12 mouse cellular contexts compared by ENCODE assay signal in the genomic region with DNA sequence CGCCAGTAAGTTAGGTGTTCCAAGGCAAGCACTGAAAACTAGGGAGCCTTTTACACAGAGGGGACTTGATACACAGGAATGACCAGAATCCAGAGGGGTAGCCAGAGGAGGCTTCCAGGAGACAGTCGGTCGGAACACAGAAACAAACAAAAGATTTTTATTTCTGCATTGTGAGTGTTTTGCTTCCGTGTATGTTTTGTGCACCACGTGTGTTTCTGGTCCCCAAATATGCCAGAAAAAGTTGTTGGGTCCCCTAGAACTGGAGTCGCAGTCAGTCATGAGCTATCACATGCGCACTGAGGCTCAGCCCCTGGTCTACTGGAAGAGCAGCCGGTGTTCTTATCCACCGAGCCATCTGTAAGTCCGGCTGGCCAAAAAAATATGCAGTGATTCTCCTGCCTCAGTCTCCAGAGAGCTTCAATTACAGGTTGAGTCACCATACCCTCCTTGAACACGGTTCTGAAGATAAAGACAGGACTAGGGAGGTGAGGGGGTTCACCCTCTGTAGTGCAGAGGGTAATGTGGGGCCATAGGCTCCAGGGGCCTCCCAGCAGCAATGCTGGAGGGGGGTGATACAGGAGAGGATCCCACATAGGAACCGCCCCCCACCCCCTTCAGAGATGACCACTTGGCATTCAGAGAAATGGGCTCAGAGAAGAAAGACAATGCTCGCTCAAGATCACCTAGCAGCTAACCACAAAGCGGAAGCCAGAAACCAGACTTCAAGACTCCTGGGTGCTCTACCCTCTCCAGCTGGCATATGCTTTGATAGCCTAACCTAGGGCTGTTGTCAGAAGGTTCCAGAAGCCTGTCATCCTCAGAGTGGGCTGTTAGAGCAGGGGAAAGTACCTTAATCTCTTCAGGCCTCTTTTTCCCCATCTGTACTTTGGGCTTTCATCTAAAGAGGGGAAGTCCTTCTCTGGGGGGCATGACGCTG. TPM values are rescaled to one million over a fixed set of nuclear protein-coding genes. Genes with fewer than 3 reads are reported as not detected.
A peak's percentile ranks its signal among the peaks of the same experiment; 100 is the strongest.
DNase-seq lines count a peak whose midpoint lies in the region; ATAC-seq and TF ChIP-seq lines count a peak whose summit lies in the region.
"Had no signal": no experiment of that assay in that cellular context is flagged by ENCODE, and none has a peak within 500 bp of the region (broad histone marks: within the 10 kb centered on the region; RNA-seq: fewer than 3 reads in every experiment).

No protein-coding gene starts in this region.

- H3K4me2 ChIP-seq in intestine, embryonic 15.5 days (replicated peaks) = no peak overlapping the region

- TF ChIP-seq POLR2A in MEL (IDR thresholded peaks at IDR 0.05; ENCODE audit: control insufficient read depth in 1 of 2, insufficient read depth in 1 of 2, low read depth in 1 of 2, low read length in 2 of 2, poor library complexity in 1 of 2) = no peak

- intact Hi-C loops in left cerebral cortex, postnatal 36 days (cut with DNase I) = no loop called here

- H3K4me1 ChIP-seq in MEL (ENCODE audit: control insufficient read depth in 1 of 2, insufficient read depth in 2 of 2, low read length in 2 of 2) = peaks cover 0 to 20% of the 10 kb centered on the region in 2 experiments
- peaks cover 28% of the 10 kb centered on the region for H3K4me1 ChIP-seq in intestine, embryonic 15.5 days (replicated peaks)

- no peak for TF ChIP-seq CTCF in MEL (IDR thresholded peaks at IDR 0.05 in 2 of 3, conservative IDR thresholded peaks at IDR 0.05 in 1 of 3; ENCODE audit: control insufficient read depth in 1 of 3, insufficient read depth in 1 of 3, low read depth in 2 of 3, low read length in 3 of 3, poor library complexity in 1 of 3, severe bottlenecking in 1 of 3)

- TF ChIP-seq RAD21 in MEL (IDR thresholded peaks at IDR 0.05; ENCODE audit: low read depth, low read length) = no peak

- no peaks in the 10 kb centered on the region for H3K9me3 ChIP-seq in MEL (replicated peaks; ENCODE audit: insufficient read depth, low read length)
- no peaks in the 10 kb centered on the region for H3K9me3 ChIP-seq in intestine, embryonic 15.5 days
- H3K9me3 ChIP-seq: heart, embryonic 13.5 days; neural tube, embryonic 12.5 days; stomach, embryonic 15.5 days had no signal

- H3K4me3 ChIP-seq in MEL (ENCODE audit: control insufficient read depth in 1 of 2, insufficient read depth in 1 of 2, low read depth in 2 of 2, low read length in 2 of 2) = no peak overlapping the region
- H3K4me3 ChIP-seq in intestine, embryonic 15.5 days (replicated peaks) = no peak overlapping the region

- H3K27ac ChIP-seq in MEL (ENCODE audit: control insufficient read depth, low read depth, low read length) = no peak overlapping the region
- no peak overlapping the region for H3K27ac ChIP-seq in intestine, embryonic 15.5 days
- H3K27ac ChIP-seq: heart, embryonic 13.5 days; neural tube, embryonic 12.5 days; stomach, embryonic 15.5 days had no signal

- no peak for ATAC-seq in intestine, embryonic 15.5 days

- peaks cover 0 to 15% of the 10 kb centered on the region in 2 experiments; a peak in 2 of 4 replicates for H3K36me3 ChIP-seq in MEL (ENCODE audit: control insufficient read depth in 1 of 2, insufficient read depth in 2 of 2, low read length in 2 of 2)
- H3K36me3 ChIP-seq in intestine, embryonic 15.5 days = no peaks in the 10 kb centered on the region
- H3K36me3 ChIP-seq: heart, embryonic 13.5 days; neural tube, embryonic 12.5 days; stomach, embryonic 15.5 days had no signal

- H3K79me2 ChIP-seq in MEL (ENCODE audit: control insufficient read depth, insufficient read depth, low read length, poor library complexity) = no peaks in the 10 kb centered on the region

- H3K27me3 ChIP-seq in MEL (ENCODE audit: control insufficient read depth in 1 of 2, insufficient read depth in 2 of 2, low read length in 2 of 2) = peaks cover 2 to 13% of the 10 kb centered on the region in 2 experiments; a peak in 3 of 4 replicates
- peaks cover 4% of the 10 kb centered on the region for H3K27me3 ChIP-seq in intestine, embryonic 15.5 days (replicated peaks)

- 79% methylated on average over 15 of the region's 15 CpGs for WGBS in intestine, embryonic 15.5 days

- TF ChIP-seq EP300 in MEL (IDR thresholded peaks at IDR 0.05; ENCODE audit: low read depth in 1 of 2, low read length in 2 of 2) = no peak

- peak; percentile 20 for DNase-seq in spleen, adult 12 weeks (ENCODE audit: low spot score)
- DNase-seq in spleen, postnatal 14 days (ENCODE audit: low spot score in 2 of 2) = no peak
- DNase-seq in MEL (ENCODE audit: low read depth, low spot score) = peak; percentile 25
- peak; percentile 55 to 62 for DNase-seq in natural killer cell, adult 2 months (ENCODE audit: low spot score in 2 of 2)
- peak; percentile 62 for DNase-seq in thymus, postnatal 4 days
- DNase-seq in left cerebral cortex, postnatal 36 days (ENCODE audit: low spot score in 2 of 2) = no peak
- DNase-seq: cerebellum, adult 9-10 months had no signal

- H3K9ac ChIP-seq in MEL (ENCODE audit: control insufficient read depth, low read depth, low read length, poor library complexity, severe bottlenecking) = no peak overlapping the region
- no peak overlapping the region for H3K9ac ChIP-seq in intestine, embryonic 15.5 days

TF ChIP-seq in MEL, 35 proteins besides CTCF, POLR2A, EP300 and RAD21:
- TF ChIP-seq NRF1 (IDR thresholded peaks at IDR 0.05; ENCODE audit: insufficient read depth, low read depth, low read length, poor library complexity, severe bottlenecking) (no peak), TCF12 (IDR thresholded peaks at IDR 0.05; ENCODE audit: low read depth, low read length) (no peak), MAX (IDR thresholded peaks at IDR 0.05; ENCODE audit: low read length) (no peak)

RNA-seq across cellular contexts. Expression of gene Sp2, which starts 13.3 kb away (rescaled TPM):
- 1.4 and 2.2 TPM in 2 replicates for total RNA-seq in MEL (2012; rRNA removed)
- polyA plus RNA-seq in MEL (2012; ENCODE audit: insufficient read depth in 1 of 2, insufficient read length in 2 of 2, low read depth in 1 of 2, low replicate concordance in 2 of 2, missing spikeins in 1 of 2) = 10 to 100 TPM in 1 of 2 experiments, not detected in 1; 20.3 TPM
- total RNA-seq in left cerebral cortex, postnatal 36 days (2021) = 10 to 100 TPM; 13.1 to 14.5 TPM
- 13.3 and 15.1 TPM in 2 replicates for polyA plus RNA-seq in intestine, embryonic 15.5 days (2015; fragmentation: Nextera tagmentation; extraction: Ambion mirVana)

RNA-seq across cellular contexts. Expression of gene Sp6, which starts 17.1 kb away (rescaled TPM):
- total RNA-seq in MEL (2012; rRNA removed) = 0.03 TPM in 1 of 2 replicates, not detected in the other
- under 1 TPM in 1 of 2 experiments, not detected in 1; 0.04 TPM for polyA plus RNA-seq in MEL (2012; ENCODE audit: insufficient read depth in 1 of 2, insufficient read length in 2 of 2, low read depth in 1 of 2, low replicate concordance in 2 of 2, missing spikeins in 1 of 2)
- total RNA-seq in left cerebral cortex, postnatal 36 days (2021) = 1 to 10 TPM; 2.2 to 2.5 TPM
- polyA plus RNA-seq in intestine, embryonic 15.5 days (2015; fragmentation: Nextera tagmentation; extraction: Ambion mirVana) = 0.29 and 0.30 TPM in 2 replicates
- polyA plus RNA-seq: liver, embryonic 16.5 days had no signal

RNA-seq across cellular contexts. Expression of gene Scrn2, which starts 33.6 kb away (rescaled TPM):
- total RNA-seq in MEL (2012; rRNA removed) = 19.8 and 26.7 TPM in 2 replicates
- polyA plus RNA-seq in MEL (2012; ENCODE audit: insufficient read depth in 1 of 2, insufficient read length in 2 of 2, low read depth in 1 of 2, low replicate concordance in 2 of 2, missing spikeins in 1 of 2) = 10 to 100 TPM in 1 of 2 experiments, not detected in 1; 14.8 TPM
- total RNA-seq in left cerebral cortex, postnatal 36 days (2021) = 1 to 10 TPM; 3.7 to 3.9 TPM
- polyA plus RNA-seq in intestine, embryonic 15.5 days (2015; fragmentation: Nextera tagmentation; extraction: Ambion mirVana) = 18.1 and 21.9 TPM in 2 replicates

RNA-seq across cellular contexts. Expression of gene Lrrc46, which starts 45.1 kb away (rescaled TPM):
- total RNA-seq in MEL (2012; rRNA removed) = 0.19 and 0.20 TPM in 2 replicates
- polyA plus RNA-seq in MEL (2012; ENCODE audit: insufficient read depth in 1 of 2, insufficient read length in 2 of 2, low read depth in 1 of 2, low replicate concordance in 2 of 2, missing spikeins in 1 of 2) = under 1 TPM in 1 of 2 experiments, not detected in 1; 0.75 TPM
- total RNA-seq in left cerebral cortex, postnatal 36 days (2021) = under 1 TPM; 0.32 to 0.59 TPM
- 0.40 and 0.45 TPM in 2 replicates for polyA plus RNA-seq in intestine, embryonic 15.5 days (2015; fragmentation: Nextera tagmentation; extraction: Ambion mirVana)

RNA-seq across cellular contexts. Expression of gene Mrpl10, which starts 45.3 kb away (rescaled TPM):
- total RNA-seq in MEL (2012; rRNA removed) = 79.3 and 89.7 TPM in 2 replicates
- polyA plus RNA-seq in MEL (2012; ENCODE audit: insufficient read depth in 1 of 2, insufficient read length in 2 of 2, low read depth in 1 of 2, low replicate concordance in 2 of 2, missing spikeins in 1 of 2) = 100 to 1,000 TPM in 1 of 2 experiments, not detected in 1; 106 TPM
- 10 to 100 TPM; 63.5 to 80.0 TPM for total RNA-seq in left cerebral cortex, postnatal 36 days (2021)
- 86.9 and 88.7 TPM in 2 replicates for polyA plus RNA-seq in intestine, embryonic 15.5 days (2015; fragmentation: Nextera tagmentation; extraction: Ambion mirVana)

Comparison
In these comparisons a context has a peak if more than half of its experiments do, and no peak if none do; other contexts are left out.
1. DNase-seq: peak in spleen, adult 12 weeks (single experiment), MEL (single experiment), natural killer cell, adult 2 months (2 of 2) and thymus, postnatal 4 days (single experiment); none in spleen, postnatal 14 days (0 of 2) and left cerebral cortex, postnatal 36 days (0 of 2).